Mouse (Mus musculus) thymus, adult 2 months (tissue): ENCODE measurements around the gene H2al1m.

Experiments used
- CTCF ChIP-seq: fragments of 200-500 bp; IDR thresholded peaks from 2 replicates; pipeline ENCODE4 v1.5.1; 2012; ENCODE audit warnings: mild to moderate bottlenecking, control low read depth, low read length, moderate library complexity, borderline replicate concordance; ENCODE audit not compliant: control insufficient read depth, poor library complexity, insufficient read depth; ENCODE audit errors: extremely low read depth
- POLR2A ChIP-seq: fragments of 200-500 bp; IDR thresholded peaks from 2 replicates; pipeline ENCODE4 v1.6.1; 2012; ENCODE audit warnings: mild to moderate bottlenecking, low read length, control low read depth, moderate library complexity; ENCODE audit not compliant: control insufficient read depth, poor library complexity, insufficient read depth; ENCODE audit errors: extremely low read depth

DNA sequence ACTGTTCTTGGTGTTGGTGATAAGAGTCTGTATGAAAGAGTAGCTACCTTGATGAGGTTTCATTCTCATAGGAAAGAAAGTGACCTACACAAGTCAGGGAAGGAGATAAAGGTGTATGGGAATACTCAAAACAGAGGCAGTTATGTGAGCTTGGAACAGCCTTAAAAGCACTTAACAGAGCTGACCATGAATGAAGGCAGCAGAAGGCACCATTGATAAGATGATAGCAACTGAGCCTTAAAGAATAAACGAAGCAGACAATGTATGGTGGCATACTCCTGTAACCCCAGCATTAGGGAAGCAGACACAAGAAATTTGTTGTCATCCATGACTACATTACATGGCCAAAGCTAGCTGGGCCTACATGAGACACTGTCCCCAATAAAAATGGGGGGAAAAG, 19.9 kb downstream of the H2al1m start:
- TF ChIP-seq CTCF (no peak), POLR2A (no peak)
